Mouse (Mus musculus) stomach, postnatal 0 days (tissue): ENCODE measurements around the gene Fuom.

Experiments used
- CTCF ChIP-seq: IDR thresholded peaks from 2 replicates; pipeline ENCODE4 v1.5.1; 2016; ENCODE audit warnings: antibody characterized with exemption, low read depth, mild to moderate bottlenecking, moderate library complexity
- EP300 ChIP-seq: optimal IDR thresholded peaks from 2 replicates; pipeline ENCODE3; 2016; ENCODE audit warnings: antibody characterized with exemption

DNA sequence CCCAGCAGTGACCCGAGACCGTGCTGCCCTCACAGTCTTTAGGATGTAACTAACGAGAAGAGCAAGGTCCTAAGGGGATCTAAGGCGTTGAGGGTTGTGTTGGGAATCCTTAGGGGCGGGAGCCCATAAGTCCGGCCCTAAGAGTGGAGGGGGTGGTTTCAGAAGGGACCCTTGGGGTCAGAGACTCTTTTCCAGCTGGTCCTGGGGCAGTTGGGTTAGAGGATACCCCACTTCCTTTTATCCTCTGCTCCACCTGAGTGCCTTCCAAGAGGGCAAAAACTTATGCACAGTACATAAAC is 40.5 kb downstream of the Fuom start:
- TF ChIP-seq CTCF (no peak), EP300 (no peak)
